Mouse (Mus musculus) cerebellum, adult 2 months (tissue): ENCODE measurements around the gene Itpripl2. TPM values are rescaled to one million over a fixed set of nuclear protein-coding genes. Genes with fewer than 3 reads are reported as not detected.

Experiments
- DNase-seq, 2 experiments: peaks; one replicate each; pipeline ENCODE4 v3.0.0; 2021
- H3K27ac ChIP-seq: fragments of 200-500 bp; 2 replicates; pipeline ENCODE4 v1.5.1; 2012; ENCODE audit warnings: low read length, control low read depth, inconsistent platforms; ENCODE audit not compliant: insufficient read depth
- H3K27me3 ChIP-seq: fragments of 200-500 bp; 2 replicates; pipeline ENCODE4 v1.6.1; 2012; ENCODE audit warnings: inconsistent platforms, mild to moderate bottlenecking, low read length, moderate library complexity; ENCODE audit not compliant: control insufficient read depth, insufficient read depth
- H3K4me1 ChIP-seq: fragments of 200-500 bp; 2 replicates; pipeline ENCODE4 v1.6.1; 2011; ENCODE audit warnings: low read length; ENCODE audit not compliant: control insufficient read depth, insufficient read depth
- H3K4me3 ChIP-seq: fragments of 200-500 bp; replicated peaks from 2 replicates; pipeline ENCODE3; 2011; ENCODE audit warnings: mild to moderate bottlenecking, low read depth, low read length, control low read depth; ENCODE audit not compliant: insufficient read depth
- CTCF ChIP-seq: fragments of 200-500 bp; IDR thresholded peaks from 2 replicates; pipeline ENCODE4 v1.5.1; 2011; ENCODE audit warnings: low read depth, mild to moderate bottlenecking, control low read depth, low read length, moderate library complexity, borderline replicate concordance; ENCODE audit not compliant: insufficient read depth
- POLR2A ChIP-seq: fragments of 200-500 bp; IDR thresholded peaks from 2 replicates; pipeline ENCODE4 v1.6.1; 2011; ENCODE audit warnings: low read length, control low read depth, borderline replicate concordance; ENCODE audit not compliant: insufficient read depth
- WGBS: fragments of 180-500 bp; shearing (Covaris S2); methylation state at CpG from one replicate; pipeline ENCODE4 v1.1.7; 2018; 5-methylcytosine and 5-hydroxymethylcytosine counted together
- polyA plus RNA-seq: library from polyadenylated mRNA; depleted of rRNA; stranded (reverse); fragments of >200 nt; gene quantifications from 2 replicates; pipeline ENCODE4 v1.2.3, GENCODE M21; 2012

The Itpripl2 gene
- polyA plus RNA-seq, 1 experiment: 1.9 TPM

- no peak overlapping the region for H3K4me3 ChIP-seq
- H3K27me3 ChIP-seq: no peaks in the 10 kb centered on the region
- no peak for DNase-seq
- no peaks in the 10 kb centered on the region for H3K4me1 ChIP-seq
- WGBS: 78% methylated on average over 8 of the region's 8 CpGs
- TF ChIP-seq CTCF: no peak
- TF ChIP-seq POLR2A: no peak
- no peak overlapping the region for H3K27ac ChIP-seq
Measured at GRCm38 (mm10) chr7:118519661-118520060, 27.9 kb upstream of the Itpripl2 start.

GRCm38 (mm10) chr7:118518687-118519086, 26.9 kb upstream of the Itpripl2 start:
- 3% methylated on average over 18 of the region's 18 CpGs for WGBS
- peak; percentile 58 to 74 for DNase-seq
- Histone ChIP-seq H3K27me3 (no peaks in the 10 kb centered on the region), H3K4me1 (no peaks in the 10 kb centered on the region), H3K4me3 (no peak overlapping the region), H3K27ac (no peak overlapping the region)
- TF ChIP-seq CTCF (peak; percentile 77), POLR2A (no peak)

- no peak for DNase-seq
- no peaks in the 10 kb centered on the region for H3K27me3 ChIP-seq
- WGBS: 56% methylated on average over 2 of the region's 2 CpGs
- H3K4me3 ChIP-seq: no peak overlapping the region
- TF ChIP-seq CTCF (no peak; the same call in 1 of the 2 replicates), POLR2A (no peak)
- no peak overlapping the region for H3K27ac ChIP-seq
- H3K4me1 ChIP-seq: no peaks in the 10 kb centered on the region
Measured at GRCm38 (mm10) chr7:118517819-118518218, 26.0 kb upstream of the Itpripl2 start.

DNA sequence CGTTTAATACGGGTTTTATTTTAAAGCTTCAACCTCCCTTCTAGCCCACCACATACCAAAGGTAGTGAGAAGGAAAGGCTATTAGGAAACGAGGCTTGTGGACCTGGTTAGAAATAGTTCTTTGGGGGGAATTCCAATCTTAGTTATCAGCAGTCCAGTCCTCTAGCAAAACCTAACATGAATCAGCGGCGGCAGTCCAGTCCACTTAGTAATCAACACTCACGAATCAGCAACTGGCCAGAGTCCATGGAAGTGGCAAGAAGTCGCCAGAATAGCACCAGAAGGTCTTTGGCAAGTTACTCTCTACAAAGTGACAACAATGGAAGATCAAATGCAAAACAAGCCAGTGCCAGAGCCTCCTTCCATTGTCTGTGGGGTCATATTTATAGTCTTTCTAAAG, 16.8 kb upstream of the Itpripl2 start:
- H3K27me3 ChIP-seq: no peaks in the 10 kb centered on the region
- no peak for TF ChIP-seq CTCF
- TF ChIP-seq POLR2A: no peak
- no peak for DNase-seq
- no peak overlapping the region for H3K4me3 ChIP-seq
- no peaks in the 10 kb centered on the region for H3K4me1 ChIP-seq
- H3K27ac ChIP-seq: no peak overlapping the region
- WGBS: 50% methylated on average over 7 of the region's 7 CpGs

GRCm38 (mm10) chr7:118503844-118504243, 12.1 kb upstream of the Itpripl2 start:
- Histone ChIP-seq H3K27me3 (no peaks in the 10 kb centered on the region), H3K4me3 (no peak overlapping the region), H3K27ac (no peak overlapping the region), H3K4me1 (no peaks in the 10 kb centered on the region)
- DNase-seq: no peak
- TF ChIP-seq POLR2A (no peak), CTCF (no peak)
- WGBS: 60% methylated on average over 4 of the region's 4 CpGs

GRCm38 (mm10) chr7:118502333-118502732, 10.6 kb upstream of the Itpripl2 start:
- H3K27me3 ChIP-seq: no peaks in the 10 kb centered on the region
- no peak overlapping the region for H3K27ac ChIP-seq
- TF ChIP-seq POLR2A (no peak), CTCF (no peak)
- H3K4me3 ChIP-seq: no peak overlapping the region
- DNase-seq: no peak
- 29% methylated on average over 8 of the region's 8 CpGs for WGBS
- H3K4me1 ChIP-seq: no peaks in the 10 kb centered on the region

GRCm38 (mm10) chr7:118499784-118500435, 8.1 kb upstream of the Itpripl2 start:
- Histone ChIP-seq H3K4me1 (no peaks in the 10 kb centered on the region), H3K27me3 (no peaks in the 10 kb centered on the region), H3K27ac (no peak overlapping the region), H3K4me3 (no peak overlapping the region)
- TF ChIP-seq CTCF: no peak
- TF ChIP-seq POLR2A: no peak
- 75% methylated on average over 7 of the region's 7 CpGs for WGBS
- DNase-seq: no peak

DNA sequence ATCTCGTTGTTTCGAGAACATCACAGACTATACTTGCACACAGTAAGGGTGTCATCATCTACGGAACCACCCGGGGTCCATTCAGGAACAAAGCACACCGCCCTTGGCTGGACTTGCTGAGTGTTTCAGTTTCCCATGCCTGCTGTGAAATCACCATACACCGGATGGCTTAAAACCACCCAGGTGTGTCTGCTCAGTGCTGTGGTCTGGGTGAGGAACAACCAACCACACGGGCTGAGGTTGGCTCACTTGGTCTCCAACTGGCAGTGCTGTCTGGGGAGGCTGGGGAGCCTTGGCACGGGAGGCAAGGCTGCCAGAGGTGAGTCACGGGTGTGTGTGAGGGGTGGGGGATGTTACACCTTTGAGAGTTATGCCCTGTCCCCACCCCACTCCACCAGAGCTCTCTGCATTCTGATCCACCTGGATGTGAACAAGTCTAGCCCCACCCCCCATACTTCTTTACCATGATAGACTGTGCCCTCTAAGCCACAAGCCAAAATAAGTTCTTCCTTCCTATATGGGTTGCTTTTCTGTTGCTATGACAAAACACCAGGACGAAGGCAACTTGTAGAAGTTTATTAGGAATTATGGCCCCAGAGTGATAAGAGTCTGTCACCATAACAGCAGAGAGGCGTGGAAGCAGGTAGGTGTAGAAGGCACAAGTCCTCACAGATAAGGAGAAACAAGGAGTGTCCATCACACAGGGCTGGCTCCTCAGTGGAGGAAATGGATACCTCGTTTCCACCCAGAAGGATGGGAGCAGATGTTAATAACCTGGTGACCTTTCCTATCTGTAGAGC, 7.4 kb upstream of the Itpripl2 start:
- no peaks in the 10 kb centered on the region for H3K27me3 ChIP-seq
- TF ChIP-seq POLR2A (no peak), CTCF (no peak)
- no peak overlapping the region for H3K4me3 ChIP-seq
- WGBS: 79% methylated on average over 12 of the region's 12 CpGs
- DNase-seq: no peak
- no peaks in the 10 kb centered on the region for H3K4me1 ChIP-seq
- no peak overlapping the region for H3K27ac ChIP-seq
